Mouse (Mus musculus): ENCODE measurements around the gene Abhd2. TPM values are rescaled to one million over a fixed set of nuclear protein-coding genes. Genes with fewer than 3 reads are reported as not detected.

Abhd2 gene
- polyA plus RNA-seq, 1 experiment from 2014 or later: 34.8 TPM

- peaks cover 16% of the 10 kb centered on the region for H3K4me1 ChIP-seq (replicated peaks; ENCODE audit: control insufficient read depth, insufficient read depth, low read length)
- no peaks in the 10 kb centered on the region for H3K36me3 ChIP-seq (ENCODE audit: control insufficient read depth, insufficient read depth)
- H3K27ac ChIP-seq (ENCODE audit: low read depth, low read length): peak overlapping the region; percentile 77
- no peaks in the 10 kb centered on the region for H3K9me3 ChIP-seq (ENCODE audit: control insufficient read depth)
- H3K9ac ChIP-seq (ENCODE audit: low read depth, low read length): no peak overlapping the region
- 26% methylated on average over 8 of the region's 8 CpGs for WGBS
- no peak overlapping the region for H3K4me3 ChIP-seq (ENCODE audit: low read depth, low read length)
- ATAC-seq: peak; percentile 9; the same call in 1 of the 2 replicates
- no peaks in the 10 kb centered on the region for H3K27me3 ChIP-seq (replicated peaks; ENCODE audit: control insufficient read depth, insufficient read depth, low read length)
- TF ChIP-seq CTCF (IDR thresholded peaks at IDR 0.05; ENCODE audit: low read depth): no peak
- no peak overlapping the region for H3K4me2 ChIP-seq (replicated peaks; ENCODE audit: low read depth)
Observed at GRCm38 (mm10) chr7:79269411-79269810, 3.6 kb upstream of the Abhd2 start.

- peaks cover 16% of the 10 kb centered on the region for H3K4me1 ChIP-seq (replicated peaks; ENCODE audit: control insufficient read depth, insufficient read depth, low read length)
- H3K9me3 ChIP-seq (ENCODE audit: control insufficient read depth): no peaks in the 10 kb centered on the region
- H3K9ac ChIP-seq (ENCODE audit: low read depth, low read length): no peak overlapping the region
- no peak overlapping the region for H3K4me2 ChIP-seq (replicated peaks; ENCODE audit: low read depth)
- H3K4me3 ChIP-seq (ENCODE audit: low read depth, low read length): no peak overlapping the region
- no peaks in the 10 kb centered on the region for H3K27me3 ChIP-seq (replicated peaks; ENCODE audit: control insufficient read depth, insufficient read depth, low read length)
- H3K27ac ChIP-seq (ENCODE audit: low read depth, low read length): peak overlapping the region; percentile 77
- no peaks in the 10 kb centered on the region for H3K36me3 ChIP-seq (ENCODE audit: control insufficient read depth, insufficient read depth)
- no peak for TF ChIP-seq CTCF (IDR thresholded peaks at IDR 0.05; ENCODE audit: low read depth)
- 22% methylated on average over 1 of the region's 1 CpGs for WGBS
- no peak for ATAC-seq
Observed at GRCm38 (mm10) chr7:79269866-79270265, 3.1 kb upstream of the Abhd2 start.

DNA sequence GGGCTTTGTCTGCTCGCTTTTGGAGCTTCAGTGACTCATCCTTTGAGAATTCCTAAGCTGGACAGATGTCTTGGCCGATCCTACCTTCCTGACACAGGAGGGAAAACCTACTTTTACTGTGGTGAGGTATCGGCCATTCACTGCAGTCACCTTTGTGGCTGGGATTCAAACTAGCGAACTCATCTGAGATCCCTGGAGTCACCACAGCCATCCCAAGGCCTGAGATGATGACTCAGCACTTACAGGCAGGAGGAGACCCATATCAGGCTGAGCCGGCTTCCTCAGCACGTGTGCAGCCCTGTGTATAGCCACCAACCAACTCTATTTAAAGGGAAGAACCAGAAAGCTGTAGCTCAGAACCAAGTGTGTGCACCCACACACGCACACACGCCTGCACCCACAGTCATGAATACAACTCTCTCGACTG lies 2.0 kb upstream of the Abhd2 start:
- no peak for TF ChIP-seq CTCF (IDR thresholded peaks at IDR 0.05; ENCODE audit: low read depth)
- no peaks in the 10 kb centered on the region for H3K9me3 ChIP-seq (ENCODE audit: control insufficient read depth)
- H3K27me3 ChIP-seq (replicated peaks; ENCODE audit: control insufficient read depth, insufficient read depth, low read length): no peaks in the 10 kb centered on the region
- no peak for ATAC-seq
- WGBS: 66% methylated on average over 9 of the region's 9 CpGs
- peaks cover 16% of the 10 kb centered on the region for H3K4me1 ChIP-seq (replicated peaks; ENCODE audit: control insufficient read depth, insufficient read depth, low read length)
- H3K4me2 ChIP-seq (replicated peaks; ENCODE audit: low read depth): no peak overlapping the region
- no peak overlapping the region for H3K9ac ChIP-seq (ENCODE audit: low read depth, low read length)
- H3K36me3 ChIP-seq (ENCODE audit: control insufficient read depth, insufficient read depth): no peaks in the 10 kb centered on the region
- no peak overlapping the region for H3K4me3 ChIP-seq (ENCODE audit: low read depth, low read length)
- H3K27ac ChIP-seq (ENCODE audit: low read depth, low read length): 0 out of 2 replicates have a peak overlapping the region, but pooled peaks have one; percentile 77

GRCm38 (mm10) chr7:79271861-79272788 lies 874 bp upstream of the Abhd2 start:
- peak; percentile 78 for ATAC-seq
- Histone ChIP-seq H3K27ac (ENCODE audit: low read depth, low read length) (peak overlapping the region; percentile 93), H3K9me3 (ENCODE audit: control insufficient read depth) (no peaks in the 10 kb centered on the region), H3K4me1 (replicated peaks; ENCODE audit: control insufficient read depth, insufficient read depth, low read length) (peaks cover 16% of the 10 kb centered on the region), H3K4me2 (replicated peaks; ENCODE audit: low read depth) (peak overlapping the region; percentile 57), H3K4me3 (ENCODE audit: low read depth, low read length) (0 out of 2 replicates have a peak overlapping the region, but pooled peaks have one; percentile 14), H3K27me3 (replicated peaks; ENCODE audit: control insufficient read depth, insufficient read depth, low read length) (no peaks in the 10 kb centered on the region), H3K36me3 (ENCODE audit: control insufficient read depth, insufficient read depth) (no peaks in the 10 kb centered on the region), H3K9ac (ENCODE audit: low read depth, low read length) (no peak overlapping the region)
- WGBS: 51% methylated on average over 16 of the region's 16 CpGs
- no peak for TF ChIP-seq CTCF (IDR thresholded peaks at IDR 0.05; ENCODE audit: low read depth)

DNA sequence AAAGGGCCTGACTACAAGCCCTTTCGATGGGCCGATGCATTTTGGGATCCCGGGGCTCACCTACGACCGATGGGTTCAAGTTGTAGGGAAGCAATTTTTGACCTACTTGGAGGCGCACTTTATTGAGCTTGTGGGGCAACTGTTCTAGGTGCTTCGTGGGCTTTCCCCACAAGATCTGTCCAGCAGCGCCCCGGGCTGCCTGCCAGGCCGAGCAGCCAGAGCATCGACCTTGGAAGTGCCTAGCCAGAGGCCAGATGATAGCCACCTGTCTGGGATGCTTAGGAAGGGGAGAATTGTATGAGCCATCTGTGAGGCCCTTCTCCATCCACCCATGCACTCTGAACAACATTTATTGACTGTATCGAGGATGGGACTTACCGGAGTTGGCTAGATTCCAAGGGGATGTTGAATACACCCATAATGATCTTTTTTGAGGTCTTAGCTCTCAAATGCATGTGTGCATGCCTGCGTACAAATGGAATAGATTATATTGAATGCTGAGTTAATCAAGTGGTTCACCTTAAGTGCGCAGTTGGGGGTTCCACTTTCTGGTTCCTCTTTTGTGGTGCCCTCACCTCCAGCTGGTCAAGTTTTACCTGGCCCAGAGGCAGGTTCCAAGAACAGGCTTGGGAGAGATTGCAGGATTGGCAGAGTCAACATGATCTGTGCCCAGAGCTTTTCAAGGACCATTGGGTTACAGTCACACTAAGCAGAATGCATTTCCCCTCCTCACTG lies 906 bp downstream of the Abhd2 start:
- H3K27ac ChIP-seq (ENCODE audit: low read depth, low read length): peak overlapping the region; percentile 93
- peak; percentile 1; the same call in 1 of the 2 replicates for TF ChIP-seq CTCF (IDR thresholded peaks at IDR 0.05; ENCODE audit: low read depth)
- H3K4me1 ChIP-seq (replicated peaks; ENCODE audit: control insufficient read depth, insufficient read depth, low read length): peaks cover 15% of the 10 kb centered on the region
- H3K9ac ChIP-seq (ENCODE audit: low read depth, low read length): peak overlapping the region; percentile 90
- H3K36me3 ChIP-seq (ENCODE audit: control insufficient read depth, insufficient read depth): no peaks in the 10 kb centered on the region
- no peaks in the 10 kb centered on the region for H3K27me3 ChIP-seq (replicated peaks; ENCODE audit: control insufficient read depth, insufficient read depth, low read length)
- no peaks in the 10 kb centered on the region for H3K9me3 ChIP-seq (ENCODE audit: control insufficient read depth)
- no peak for ATAC-seq
- WGBS: 9% methylated on average over 15 of the region's 15 CpGs
- H3K4me3 ChIP-seq (ENCODE audit: low read depth, low read length): peak overlapping the region; percentile 96
- peak overlapping the region; percentile 81 for H3K4me2 ChIP-seq (replicated peaks; ENCODE audit: low read depth)

DNA sequence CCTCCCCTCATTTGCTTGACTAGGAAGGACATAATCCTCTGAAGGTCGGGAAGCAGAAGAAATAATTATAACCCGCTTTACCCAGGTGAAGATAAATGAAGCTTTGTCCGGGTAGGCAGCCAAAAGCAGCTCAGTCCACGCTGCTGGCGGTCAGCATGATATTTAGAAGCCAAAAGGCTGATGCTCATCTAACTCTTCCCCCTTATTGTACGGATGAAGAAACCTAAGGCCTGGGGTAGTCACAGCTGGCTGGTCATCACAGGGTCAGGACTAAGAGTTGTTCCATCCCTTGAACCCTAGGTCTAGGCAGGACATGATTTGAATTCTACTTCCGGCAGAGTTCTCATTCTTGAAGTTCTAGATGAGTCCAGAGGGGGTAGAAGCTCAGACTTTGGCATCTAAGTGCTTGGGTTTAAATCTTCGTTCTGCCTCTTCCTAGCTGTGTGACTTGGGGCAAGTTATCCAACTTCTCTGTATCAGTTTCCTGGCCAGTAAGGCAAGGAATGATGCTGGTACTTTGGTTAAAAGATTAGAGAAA lies 1.5 kb downstream of the Abhd2 start:
- no peak for TF ChIP-seq CTCF (IDR thresholded peaks at IDR 0.05; ENCODE audit: low read depth)
- Histone ChIP-seq H3K4me2 (replicated peaks; ENCODE audit: low read depth) (peak overlapping the region; percentile 81), H3K9me3 (ENCODE audit: control insufficient read depth) (no peaks in the 10 kb centered on the region), H3K9ac (ENCODE audit: low read depth, low read length) (no peak overlapping the region), H3K4me1 (replicated peaks; ENCODE audit: control insufficient read depth, insufficient read depth, low read length) (peaks cover 15% of the 10 kb centered on the region), H3K36me3 (ENCODE audit: control insufficient read depth, insufficient read depth) (no peaks in the 10 kb centered on the region), H3K27ac (ENCODE audit: low read depth, low read length) (no peak overlapping the region), H3K4me3 (ENCODE audit: low read depth, low read length) (peak overlapping the region; percentile 96), H3K27me3 (replicated peaks; ENCODE audit: control insufficient read depth, insufficient read depth, low read length) (no peaks in the 10 kb centered on the region)
- WGBS: 62% methylated on average over 8 of the region's 8 CpGs
- ATAC-seq: no peak
